Mouse (Mus musculus): Measurements from ENCODE around the gene Nfam1.

The Nfam1 gene

GRCm38 (mm10) chr15:83037755-83038483 lies 4.8 kb upstream of the Nfam1 start:
- DNase-seq: peak; percentile 95

GRCm38 (mm10) chr15:83036900-83037519 lies 3.9 kb upstream of the Nfam1 start:
- no peak for DNase-seq

GRCm38 (mm10) chr15:83036089-83036488 lies 3.0 kb upstream of the Nfam1 start:
- DNase-seq: peak; percentile 43

GRCm38 (mm10) chr15:83034275-83034977 lies 1.3 kb upstream of the Nfam1 start:
- DNase-seq: no peak

GRCm38 (mm10) chr15:83030884-83031283 lies 2.2 kb downstream of the Nfam1 start:
- DNase-seq: no peak

DNA sequence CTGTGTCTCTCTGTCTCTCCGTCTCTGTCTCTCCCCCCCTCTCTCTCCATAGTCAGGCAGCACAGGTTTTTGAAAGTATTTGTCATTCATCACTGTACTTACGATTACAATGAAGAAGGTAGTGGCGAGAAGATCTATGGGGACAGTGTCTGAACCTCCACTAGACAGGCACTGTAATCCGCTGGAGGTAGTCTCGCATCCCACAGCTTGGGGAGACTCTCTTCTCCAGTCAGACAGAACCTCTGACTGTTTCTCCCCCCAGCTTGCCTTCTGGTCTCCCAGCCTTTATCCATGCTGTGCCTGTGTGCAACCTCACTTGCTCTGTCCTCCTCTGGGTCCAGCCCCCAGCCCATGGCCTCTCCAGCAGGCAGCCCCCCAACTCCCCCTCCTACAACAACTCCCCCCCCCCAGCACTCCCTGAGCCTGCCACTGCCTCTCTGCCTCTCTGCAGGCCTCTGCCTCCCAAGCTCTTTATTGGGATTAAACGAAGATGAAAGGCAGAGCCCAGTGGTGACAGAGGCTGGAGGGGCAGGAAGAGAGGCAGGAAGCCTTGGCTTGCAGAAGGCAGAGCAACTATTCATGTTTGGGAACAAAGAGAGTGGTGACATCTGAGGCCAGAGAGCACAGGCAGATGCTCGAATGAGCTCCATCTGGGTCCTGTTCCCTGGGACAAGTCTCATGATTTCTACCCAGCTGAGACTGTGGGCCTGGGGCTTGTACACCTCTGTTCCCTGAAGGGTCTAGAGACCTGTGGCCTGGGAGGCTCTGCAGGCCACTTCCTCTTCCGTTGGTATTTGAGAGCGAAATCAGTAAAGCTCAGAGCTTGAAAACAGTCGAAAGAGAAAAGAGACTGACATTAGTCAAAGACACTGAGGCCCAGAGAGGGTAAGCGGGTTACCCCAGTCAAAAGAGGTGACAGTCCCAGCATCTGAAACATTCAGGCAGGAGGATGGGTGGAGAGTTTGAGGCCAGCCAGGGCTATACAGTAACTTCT lies 3.1 kb downstream of the Nfam1 start:
- DNase-seq: no peak

- DNase-seq: no peak
These were observed 7.0 kb downstream of the Nfam1 start for GRCm38 (mm10) chr15:83026129-83026528.

GRCm38 (mm10) chr15:83025041-83025760 lies 7.9 kb downstream of the Nfam1 start:
- no peak for DNase-seq

GRCm38 (mm10) chr15:83022947-83023346 lies 10.2 kb downstream of the Nfam1 start:
- no peak for DNase-seq

DNA sequence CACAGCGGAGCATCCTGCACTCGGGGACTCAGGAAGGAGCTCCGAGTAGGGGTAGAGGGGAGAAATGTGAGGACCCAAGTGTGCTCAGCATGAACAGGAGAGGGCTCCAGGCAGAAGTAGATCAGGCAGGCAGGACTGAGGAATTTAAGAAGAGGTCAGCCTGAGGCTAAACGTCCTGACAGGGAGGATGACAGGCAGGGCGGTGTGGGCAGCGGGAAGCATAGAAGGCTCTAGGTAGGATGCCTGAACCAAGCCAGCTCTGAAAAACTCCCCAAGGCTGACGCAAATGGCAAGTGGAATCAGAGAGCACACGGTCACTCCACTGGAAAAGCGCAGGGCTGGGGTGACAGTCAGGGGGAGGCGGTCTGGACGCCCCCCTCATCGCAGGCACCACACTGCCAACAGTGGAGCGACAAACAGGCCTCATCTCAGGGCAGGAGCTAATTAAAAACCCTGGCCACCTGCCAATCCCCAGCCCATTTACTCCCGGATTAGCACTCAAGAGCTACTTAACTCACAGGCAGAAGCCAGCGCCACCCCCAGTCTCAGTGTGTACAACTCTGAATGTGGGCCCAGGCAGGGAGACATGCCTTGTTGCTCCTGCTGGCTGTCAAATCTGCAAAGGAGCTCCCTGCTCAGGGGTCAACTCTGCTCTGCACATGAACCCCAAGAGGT lies 22.0 kb downstream of the Nfam1 start:
- DNase-seq: no peak

DNA sequence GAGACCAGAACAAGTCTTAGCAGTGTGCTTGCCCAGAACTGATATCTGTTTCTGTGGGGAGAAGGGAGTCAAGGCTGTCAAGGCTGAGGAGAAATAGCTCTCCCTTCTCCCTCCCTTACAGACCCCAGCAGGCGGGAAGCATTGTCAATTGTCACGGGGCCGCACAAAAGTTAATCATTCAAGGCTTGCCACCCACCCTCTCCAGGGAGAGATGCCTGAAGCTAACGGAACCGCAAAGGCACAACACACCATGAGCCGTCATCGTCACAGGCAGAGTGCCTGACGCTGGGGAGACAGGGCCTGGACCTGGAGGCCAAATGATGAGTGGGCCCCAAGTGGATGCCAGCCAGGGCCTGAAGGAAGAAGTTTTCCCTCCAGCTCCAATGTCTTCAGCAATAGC lies 22.7 kb downstream of the Nfam1 start:
- no peak for DNase-seq

GRCm38 (mm10) chr15:83009532-83009931 lies 23.6 kb downstream of the Nfam1 start:
- no peak for DNase-seq

- no peak for DNase-seq
These were observed 24.2 kb downstream of the Nfam1 start for GRCm38 (mm10) chr15:83008761-83009423.

- DNase-seq: no peak
These were observed 25.7 kb downstream of the Nfam1 start for GRCm38 (mm10) chr15:83007346-83007920.

- no peak for DNase-seq
These were observed 30.2 kb downstream of the Nfam1 start for GRCm38 (mm10) chr15:83002665-83003548.

GRCm38 (mm10) chr15:82998811-82999221 lies 34.3 kb downstream of the Nfam1 start:
- no peak for DNase-seq

DNA sequence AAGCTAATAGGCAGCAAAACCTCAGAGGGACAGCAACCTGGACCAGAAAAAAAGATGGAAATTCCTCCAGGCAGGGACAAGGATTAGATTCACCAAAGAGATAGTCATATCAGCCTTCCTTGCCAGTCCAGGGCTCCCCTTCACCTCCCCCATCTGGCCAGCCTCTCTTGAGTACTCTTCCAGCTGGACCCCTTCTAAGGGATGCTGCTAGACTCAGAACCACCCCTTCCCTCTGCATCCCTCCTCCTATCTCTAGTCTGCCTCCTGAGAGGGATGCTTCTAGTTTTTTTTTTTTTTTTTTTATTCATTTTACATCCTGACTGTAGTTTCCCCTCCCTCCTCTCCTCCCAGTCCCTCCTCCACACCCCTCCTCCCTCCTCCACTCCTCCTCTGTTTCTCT lies 36.7 kb downstream of the Nfam1 start:
- DNase-seq: no peak

GRCm38 (mm10) chr15:82995239-82995638 lies 37.9 kb downstream of the Nfam1 start:
- no peak for DNase-seq

- DNase-seq: no peak
These were observed 40.2 kb downstream of the Nfam1 start for GRCm38 (mm10) chr15:82992911-82993310.
